Mouse (Mus musculus) layer of hippocampus, adult 8-10 months (tissue): ENCODE data around the gene Sass6. TPM values are rescaled to one million over a fixed set of nuclear protein-coding genes. Genes with fewer than 3 reads are reported as not detected.
"Not testable (repeated sequence)": the region's sequence is repeated elsewhere in the genome, so short reads cannot be mapped to it uniquely, and the experiment has no call there.

Source experiments
- DNase-seq, 2 experiments: peaks; one replicate each; pipeline ENCODE4 v3.0.0; 2022; ENCODE audit warnings: low spot score in 2 of 2
- total RNA-seq, 4 experiments: library from RNA; stranded (reverse); gene quantifications; 2 replicates each; pipeline ENCODE4 v1.2.4; 2022

Sass6 gene
- total RNA-seq, 4 experiments from 2014 or later, result 5.9 to 8.6 (median 7.9) TPM

DNA sequence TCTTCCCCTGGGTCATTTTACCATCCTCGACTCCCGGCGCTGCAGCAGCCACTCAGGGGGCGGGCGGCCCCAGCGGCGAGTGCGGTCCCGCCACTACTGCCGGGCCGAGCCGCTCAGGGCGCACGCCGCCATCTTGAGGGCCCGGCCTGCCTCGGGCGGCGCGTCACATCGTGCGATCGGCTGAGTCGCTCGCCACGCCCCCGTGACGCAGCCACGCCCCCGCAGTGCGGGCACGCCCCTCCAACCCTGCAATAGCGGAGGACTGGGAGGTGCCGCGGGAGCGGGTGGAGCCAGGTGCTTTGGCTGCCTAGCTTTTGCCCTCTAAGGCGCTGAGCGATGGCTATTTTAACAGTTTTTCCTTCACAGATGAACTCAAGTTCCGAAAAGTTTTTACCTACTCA lies 67.7 kb downstream of the Sass6 start, which contains the start of gene Mfsd14a:
Gene Mfsd14a, minus strand, starts transcription at position 215 of the 401 bp plus-strand sequence.
- DNase-seq, result peak; percentile 95 to 96

DNA sequence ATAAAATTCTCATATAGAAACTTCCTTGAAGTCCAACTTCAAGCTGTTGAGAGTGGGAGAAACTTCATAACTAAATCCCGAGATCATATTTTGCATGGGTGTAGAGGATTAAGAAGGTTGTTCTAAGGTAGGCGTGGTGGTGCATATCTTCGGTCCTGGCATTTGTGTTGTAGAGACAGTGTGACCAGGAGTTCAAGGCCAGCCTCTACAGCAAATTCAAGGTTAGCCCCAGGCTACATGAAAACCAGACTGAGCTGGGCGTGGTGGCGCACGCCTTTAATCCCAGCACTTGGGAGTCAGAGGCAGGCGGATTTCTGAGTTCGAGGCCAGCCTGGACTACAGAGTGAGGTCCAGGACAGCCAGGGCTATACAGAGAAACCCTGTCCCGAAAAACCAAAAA lies 69.5 kb downstream of the Sass6 start:
- DNase-seq, result not testable (repeated sequence)

Other genes with a start within 250 kb of the Sass6 start
- 10 to 100 TPM in 1 of 4 experiments, 1 to 10 TPM in 3; 6.2 to 10.8 (median 7.4) TPM for gene Cdc14a, start 170.9 kb upstream of the Sass6 start, total RNA-seq
- 10 to 100 TPM; 55.3 to 62.4 (median 60.2) TPM for gene Rtca, start 86.8 kb upstream of the Sass6 start, total RNA-seq
- 10 to 100 TPM; 16.5 to 23.1 (median 18.1) TPM for gene Dbt, start 81.9 kb upstream of the Sass6 start, total RNA-seq
- gene Lrrc39, start 32.0 kb upstream of the Sass6 start, total RNA-seq, result under 1 TPM in 3 of 4 experiments, not detected in 1; 0.17 to 0.45 (median 0.31) TPM
- 10 to 100 TPM; 18.4 to 26.2 (median 20.4) TPM for gene Trmt13, start 19.6 kb downstream of the Sass6 start, total RNA-seq
- 10 to 100 TPM; 55.4 to 62.1 (median 59.8) TPM for gene Mfsd14a, start 67.7 kb downstream of the Sass6 start, total RNA-seq
- not detected for gene Gm43191, start 86.3 kb downstream of the Sass6 start, total RNA-seq
- 10 to 100 TPM; 16.3 to 18.2 (median 17.5) TPM for gene Slc35a3, start 117.8 kb downstream of the Sass6 start, total RNA-seq
- gene Agl, start 213.2 kb downstream of the Sass6 start, total RNA-seq, result 10 to 100 TPM; 26.4 to 27.8 (median 27.1) TPM